Mouse (Mus musculus) intestine, postnatal 0 days (tissue): ENCODE results near the gene Apopt1. TPM values are rescaled to one million over a fixed set of nuclear protein-coding genes. Genes with fewer than 3 reads are reported as not detected.

Experiments
- ATAC-seq: fragments of 200-750 bp; cut with Nextera tagmentation; 2 replicates; pipeline ENCODE4 v1.8.0; 2017; ENCODE audit warnings: mild to moderate bottlenecking, moderate TSS enrichment, moderate library complexity
- H3K27ac ChIP-seq: fragments of 300-500 bp; sonication (generic); 2 replicates; pipeline ENCODE4 v1.5.1; 2014; ENCODE audit warnings: mild to moderate bottlenecking, low read depth, low read length, moderate library complexity
- H3K27me3 ChIP-seq: fragments of 300-500 bp; sonication (generic); replicated peaks from 2 replicates; pipeline ENCODE4 v1.6.1; 2014; ENCODE audit warnings: low read length, mixed read lengths; ENCODE audit not compliant: control insufficient read depth, insufficient read depth
- H3K36me3 ChIP-seq: fragments of 300-500 bp; sonication (generic); 2 replicates; pipeline ENCODE4 v1.6.1; 2014; ENCODE audit warnings: mild to moderate bottlenecking, moderate library complexity; ENCODE audit not compliant: control insufficient read depth, insufficient read depth
- H3K4me1 ChIP-seq: fragments of 300-500 bp; sonication (generic); replicated peaks from 2 replicates; pipeline ENCODE4 v1.6.1; 2014; ENCODE audit warnings: antibody characterized with exemption, low read length, mixed read lengths; ENCODE audit not compliant: control insufficient read depth, insufficient read depth
- H3K4me2 ChIP-seq: fragments of 300-500 bp; sonication (generic); replicated peaks from 2 replicates; pipeline ENCODE4 v1.6.1; 2014; ENCODE audit warnings: low read depth, mild to moderate bottlenecking, moderate library complexity
- H3K4me3 ChIP-seq: fragments of 300-500 bp; sonication (generic); 2 replicates; pipeline ENCODE4 v1.5.1; 2014; ENCODE audit warnings: low read depth, low read length
- H3K9ac ChIP-seq: fragments of 300-500 bp; sonication (generic); 2 replicates; pipeline ENCODE4 v1.6.1; 2014; ENCODE audit warnings: mild to moderate bottlenecking, low read depth, low read length
- H3K9me3 ChIP-seq: fragments of 300-500 bp; sonication (generic); 2 replicates; pipeline ENCODE4 v1.6.1; 2016; ENCODE audit warnings: mixed run types; ENCODE audit not compliant: control insufficient read depth
- CTCF ChIP-seq: sonication (generic); IDR thresholded peaks from 2 replicates; pipeline ENCODE4 v1.5.1; 2016; ENCODE audit warnings: low read depth, mild to moderate bottlenecking, control low read depth, antibody characterized with exemption, moderate library complexity
- WGBS: fragments of 180-500 bp; shearing (Covaris S2); extraction: QIAGEN DNeasy Blood & Tissue Kit; methylation state at CpG from one replicate; pipeline ENCODE4 v1.1.7; 2014; 5-methylcytosine and 5-hydroxymethylcytosine counted together
- polyA plus RNA-seq: library from polyadenylated mRNA; unstranded; fragments of >200 nt; fragmentation: Nextera tagmentation; extraction: Ambion mirVana; gene quantifications from 2 replicates; pipeline ENCODE4 v1.2.1, GENCODE M21; 2015

Gene Apopt1
- polyA plus RNA-seq, 1 experiment from 2014 or later: 44.8 TPM

DNA sequence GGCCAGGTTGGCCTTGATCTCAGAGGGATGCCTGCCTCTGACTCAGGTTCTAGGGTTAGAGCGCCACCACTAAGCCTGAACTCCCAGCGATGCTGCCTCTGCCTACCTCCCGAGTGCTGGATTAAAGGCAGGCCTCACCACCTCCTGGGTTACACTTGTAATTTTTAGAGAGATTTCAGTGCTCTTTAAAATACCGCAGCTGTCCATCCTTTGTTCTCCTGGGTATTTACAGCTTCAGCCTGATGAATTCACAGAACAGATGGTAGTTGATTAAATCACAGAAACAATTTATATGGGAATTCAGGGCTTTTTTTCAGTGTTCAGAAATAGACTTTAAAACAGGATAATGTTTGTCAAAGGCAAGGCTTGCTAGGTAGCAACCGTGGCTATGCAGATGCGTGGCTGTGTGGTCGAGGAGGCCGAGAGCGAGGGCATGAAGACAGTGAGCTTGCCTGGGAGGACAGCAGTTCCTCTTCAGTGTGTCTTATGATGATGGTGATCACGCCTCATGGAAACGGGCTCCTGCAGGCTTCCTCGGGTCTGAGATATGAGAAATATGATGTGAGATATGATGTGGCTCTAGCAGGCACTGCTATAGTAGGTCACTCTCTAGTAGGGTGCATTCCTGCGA, 78.5 kb downstream of the Apopt1 start:
- Histone ChIP-seq H3K4me1 (peaks cover 9% of the 10 kb centered on the region; the same call in 1 of the 2 replicates), H3K9me3 (no peaks in the 10 kb centered on the region), H3K27ac (peak overlapping the region; percentile 68), H3K4me3 (no peak overlapping the region), H3K4me2 (no peak overlapping the region), H3K36me3 (peaks cover 88% of the 10 kb centered on the region), H3K9ac (no peak overlapping the region), H3K27me3 (no peaks in the 10 kb centered on the region)
- WGBS: 85% methylated on average over 13 of the region's 13 CpGs
- ATAC-seq: no peak
- no peak for TF ChIP-seq CTCF

DNA sequence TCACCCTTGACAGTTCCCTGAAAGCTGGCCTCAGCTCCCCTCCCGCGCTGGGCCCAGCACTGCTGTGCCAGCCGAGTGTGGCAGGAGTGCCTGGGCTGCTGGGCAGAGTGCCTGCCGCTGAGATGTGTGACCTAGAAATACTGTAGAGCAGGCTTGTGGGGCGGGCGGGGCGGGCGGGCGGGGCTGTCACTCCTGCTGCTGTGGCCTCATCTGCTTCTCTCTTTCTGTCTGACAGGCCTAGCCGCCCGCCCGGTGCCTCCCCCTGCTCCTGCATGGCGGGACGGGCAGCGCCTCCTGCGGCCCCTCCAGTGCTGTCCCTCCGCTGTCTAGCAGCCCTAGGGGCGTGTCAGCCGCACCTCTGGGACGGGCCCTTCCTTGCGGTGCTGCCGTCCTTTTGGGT, 81.0 kb downstream of the Apopt1 start:
- peak; percentile 50 for TF ChIP-seq CTCF
- WGBS: 29% methylated on average over 22 of the region's 22 CpGs
- Histone ChIP-seq H3K4me3 (no peak overlapping the region), H3K27ac (peak overlapping the region; percentile 88), H3K4me2 (peak overlapping the region; percentile 35), H3K9me3 (no peaks in the 10 kb centered on the region), H3K9ac (0 out of 2 replicates have a peak overlapping the region, but pooled peaks have one; percentile 34), H3K4me1 (peaks cover 6% of the 10 kb centered on the region; the same call in 1 of the 2 replicates), H3K36me3 (peaks cover 86% of the 10 kb centered on the region), H3K27me3 (no peaks in the 10 kb centered on the region)
- peak; percentile 62 for ATAC-seq

DNA sequence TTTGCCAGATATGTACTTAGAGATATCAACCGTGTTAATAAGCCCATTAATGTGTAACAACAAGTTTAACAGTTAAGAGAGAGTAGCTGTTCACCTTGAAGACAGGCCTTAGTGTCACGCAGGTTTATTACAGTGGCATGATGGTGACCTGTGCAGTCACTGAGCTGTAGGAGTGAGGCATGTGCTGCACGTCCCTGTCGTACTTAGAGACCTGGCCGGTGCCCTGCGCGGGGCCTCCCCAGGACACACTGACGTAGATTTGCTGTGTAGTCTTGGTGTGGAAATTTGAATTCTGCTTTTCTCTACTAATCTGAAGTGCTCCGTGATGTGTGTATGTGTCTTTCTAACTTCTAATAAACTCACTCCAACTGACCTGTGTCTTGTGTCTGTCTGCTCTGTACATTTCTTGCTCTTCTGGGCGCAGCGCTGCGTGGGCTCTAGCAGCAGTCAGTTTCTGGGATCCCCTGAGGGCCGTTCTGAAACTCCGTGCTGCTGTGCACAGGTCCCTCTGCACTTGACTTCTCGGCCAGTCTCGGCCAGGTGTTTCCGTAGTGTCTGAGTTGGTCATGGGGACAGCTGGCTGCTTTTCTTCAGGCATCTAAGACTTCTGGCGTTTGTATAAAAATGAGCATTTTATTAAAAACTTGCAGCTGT, 81.6 kb downstream of the Apopt1 start:
- peak; percentile 74 for ATAC-seq
- Histone ChIP-seq H3K27me3 (no peaks in the 10 kb centered on the region), H3K4me1 (peaks cover under 1% of the 10 kb centered on the region; the same call in 1 of the 2 replicates), H3K9ac (0 out of 2 replicates have a peak overlapping the region, but pooled peaks have one; percentile 34), H3K4me2 (peak overlapping the region; percentile 35), H3K27ac (peak overlapping the region; percentile 88), H3K36me3 (peaks cover 82% of the 10 kb centered on the region), H3K9me3 (no peaks in the 10 kb centered on the region), H3K4me3 (no peak overlapping the region)
- 68% methylated on average over 18 of the region's 18 CpGs for WGBS
- TF ChIP-seq CTCF: no peak

DNA sequence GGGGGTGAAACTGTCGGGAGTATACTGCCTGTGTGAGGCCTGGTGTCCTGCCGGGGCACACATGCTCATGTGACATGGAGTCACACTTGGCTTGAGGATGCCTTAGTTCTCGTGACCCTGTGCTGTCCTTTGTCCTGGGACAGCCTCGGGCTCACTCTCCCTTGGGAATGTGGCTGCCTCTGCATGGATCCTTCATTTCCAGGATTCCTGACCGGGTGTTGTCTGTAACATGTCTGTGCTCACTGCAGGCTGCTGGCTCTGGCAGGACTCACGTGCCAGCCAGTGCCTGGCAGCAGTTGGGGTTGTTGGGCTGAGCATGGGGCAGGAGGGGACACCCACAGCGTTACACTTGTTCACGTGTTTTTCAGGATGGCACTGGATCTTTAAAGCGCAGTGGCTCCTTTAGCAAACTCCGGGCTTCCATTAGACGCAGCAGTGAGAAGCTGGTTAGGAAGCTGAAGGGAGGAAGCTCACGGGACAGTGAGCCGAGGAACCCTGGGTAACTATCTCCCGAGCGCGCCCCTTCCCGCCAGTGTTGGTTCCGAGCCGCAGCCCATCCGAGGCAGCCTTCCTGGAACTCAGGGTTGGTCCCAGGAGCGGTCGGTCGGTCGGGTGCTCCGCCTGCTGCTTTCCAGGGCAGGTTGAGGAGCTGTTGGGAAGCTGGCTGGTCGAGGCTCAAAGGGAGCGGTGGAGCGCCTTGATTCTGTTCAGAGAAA, 82.3 kb downstream of the Apopt1 start:
- WGBS: 87% methylated on average over 28 of the region's 28 CpGs
- no peaks in the 10 kb centered on the region; the same call in 1 of the 2 replicates for H3K4me1 ChIP-seq
- no peak for ATAC-seq
- H3K9ac ChIP-seq: no peak overlapping the region
- no peak overlapping the region for H3K4me3 ChIP-seq
- H3K27me3 ChIP-seq: no peaks in the 10 kb centered on the region
- H3K4me2 ChIP-seq: no peak overlapping the region
- H3K27ac ChIP-seq: peak overlapping the region; percentile 88
- H3K9me3 ChIP-seq: no peaks in the 10 kb centered on the region
- no peak for TF ChIP-seq CTCF
- peaks cover 76% of the 10 kb centered on the region for H3K36me3 ChIP-seq

DNA sequence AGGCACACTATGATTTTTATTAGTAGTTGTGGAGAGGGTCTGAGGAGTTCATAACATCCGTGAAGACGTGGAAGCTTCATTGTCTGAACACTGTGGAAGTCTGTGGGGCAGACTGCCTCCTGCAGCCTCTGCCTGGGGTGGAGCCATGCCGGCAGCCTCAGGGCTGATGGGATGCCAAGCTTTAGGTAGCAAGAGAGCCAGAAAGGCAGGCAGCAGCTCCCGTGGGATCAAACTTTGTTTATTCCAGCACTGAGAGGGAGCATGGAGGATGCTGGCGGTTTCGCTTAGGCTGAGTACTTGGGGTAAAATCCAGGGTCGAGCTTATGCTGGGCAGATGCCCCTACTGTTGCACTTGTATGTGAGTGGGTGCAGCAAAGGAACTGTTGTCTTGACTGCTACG, 84.2 kb downstream of the Apopt1 start:
- WGBS: 82% methylated on average over 8 of the region's 8 CpGs
- no peak overlapping the region for H3K27ac ChIP-seq

DNA sequence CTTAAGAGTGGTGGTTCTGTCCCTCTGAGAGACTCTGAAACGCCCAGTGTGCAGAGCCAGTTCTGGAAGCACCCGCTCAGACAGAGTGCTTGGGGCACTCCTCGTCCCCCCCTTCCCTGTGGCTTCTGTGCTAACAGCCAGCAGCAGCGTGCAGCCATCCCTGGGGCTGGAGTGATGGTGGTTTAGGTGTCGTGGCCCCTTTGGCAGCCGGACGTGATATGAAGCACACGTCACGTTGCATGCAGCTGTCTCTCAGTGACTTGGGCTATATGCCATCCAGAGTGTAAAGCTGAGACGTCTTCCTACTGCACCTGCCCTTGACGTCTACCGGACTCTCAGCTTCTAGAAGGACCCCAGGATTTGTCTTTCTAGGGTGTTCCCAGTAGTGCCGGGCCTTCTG, 85.4 kb downstream of the Apopt1 start:
- H3K4me1 ChIP-seq: no peaks in the 10 kb centered on the region; the same call in 1 of the 2 replicates
- H3K4me3 ChIP-seq: no peak overlapping the region
- peaks cover 75% of the 10 kb centered on the region for H3K36me3 ChIP-seq
- H3K27me3 ChIP-seq: no peaks in the 10 kb centered on the region
- no peaks in the 10 kb centered on the region for H3K9me3 ChIP-seq
- ATAC-seq: no peak
- no peak overlapping the region for H3K4me2 ChIP-seq
- H3K9ac ChIP-seq: no peak overlapping the region
- 93% methylated on average over 13 of the region's 13 CpGs for WGBS
- H3K27ac ChIP-seq: no peak overlapping the region; the same call in 1 of the 2 replicates
- TF ChIP-seq CTCF: no peak

More for the DNA sequence above, 84.2 kb downstream of the Apopt1 start:
- no peak for ATAC-seq
- Histone ChIP-seq H3K9me3 (no peaks in the 10 kb centered on the region), H3K27me3 (no peaks in the 10 kb centered on the region), H3K36me3 (peaks cover 73% of the 10 kb centered on the region), H3K4me2 (no peak overlapping the region), H3K4me1 (no peaks in the 10 kb centered on the region; the same call in 1 of the 2 replicates), H3K9ac (0 out of 2 replicates have a peak overlapping the region, but pooled peaks have one; percentile 22), H3K4me3 (no peak overlapping the region)
- no peak for TF ChIP-seq CTCF
